Mouse (Mus musculus) retina, embryonic 14.5 days (tissue): Measurements from ENCODE around the gene Coch.
"Not testable (repeated sequence)": the region's sequence is repeated elsewhere in the genome, so short reads cannot be mapped to it uniquely, and the experiment has no call there.

ENCODE experiments used
- DNase-seq: peaks from one replicate; pipeline ENCODE4 v3.0.0-alpha.2; 2015; ENCODE audit warnings: low spot score

The Coch gene

GRCm38 (mm10) chr12:51593229-51594029 lies at the start of gene Coch:
TSS of gene Coch (plus strand) at chr12:51593341.
- DNase-seq, result peak; percentile 64

DNA sequence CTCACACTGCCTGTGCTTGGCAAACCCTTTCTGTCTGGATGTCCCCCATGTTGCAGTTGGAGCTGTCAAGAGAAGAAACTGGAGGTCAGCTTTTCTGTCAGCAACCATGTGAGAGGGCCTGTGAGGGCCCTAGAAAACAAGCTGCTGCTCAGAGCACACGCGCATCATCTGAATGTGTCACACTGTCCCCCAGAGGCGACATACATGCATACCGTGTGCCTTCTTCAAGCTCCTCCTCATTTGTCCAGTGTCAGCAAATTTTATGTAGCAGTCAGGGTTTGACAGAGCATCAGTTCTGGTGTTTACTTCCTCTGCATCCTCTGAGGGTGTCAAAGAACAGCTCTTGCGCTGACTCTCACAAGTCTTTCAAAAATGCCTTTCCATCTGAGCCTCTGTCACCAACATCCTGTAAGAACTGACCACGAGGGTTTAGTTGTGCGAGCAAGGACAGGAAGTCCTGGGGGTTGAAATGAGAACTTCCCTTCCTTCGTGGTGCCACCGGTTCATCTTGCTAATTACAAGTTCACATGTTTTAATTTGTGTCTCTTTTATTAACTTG lies 49.7 kb upstream of the Coch start:
- no peak for DNase-seq

DNA sequence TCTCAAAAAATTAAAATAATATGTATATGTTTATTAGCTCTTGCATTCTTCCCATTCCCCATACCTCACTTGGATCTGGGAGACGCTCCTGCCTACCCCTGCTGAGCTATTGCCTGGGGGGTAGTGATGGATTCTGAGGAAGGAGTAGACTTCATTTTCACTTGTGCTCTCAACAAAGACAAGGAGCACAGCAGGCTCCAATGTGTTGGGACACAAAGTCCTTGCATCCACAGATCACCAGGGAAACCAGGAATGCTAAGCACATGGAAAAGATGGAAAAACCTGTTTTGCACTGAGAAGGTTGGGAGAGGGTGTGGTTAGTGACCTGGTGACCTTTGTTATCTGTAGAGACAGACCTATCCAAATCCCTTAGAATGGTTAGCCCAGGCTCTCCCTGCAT lies 38.1 kb upstream of the Coch start:
- no peak for DNase-seq

DNA sequence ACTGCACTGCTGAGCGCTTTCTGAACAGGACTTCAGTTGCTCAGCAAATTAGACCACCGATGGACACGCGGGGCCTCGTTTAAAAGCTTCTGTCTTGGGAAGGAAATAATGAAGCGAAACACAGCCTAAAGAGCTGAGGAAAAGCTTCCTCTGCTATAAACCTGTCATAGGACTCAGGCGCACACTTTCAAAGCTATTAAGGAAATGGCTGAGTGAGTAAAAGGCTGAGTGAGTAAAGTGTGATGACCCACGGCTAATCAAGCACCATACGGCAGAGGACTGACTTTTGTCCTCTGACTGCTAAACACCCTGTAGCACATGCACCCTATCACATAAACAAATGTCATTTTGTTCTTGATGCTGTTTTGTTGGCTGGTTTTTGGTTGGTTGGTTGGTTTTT lies 31.7 kb upstream of the Coch start:
- no peak for DNase-seq

DNA sequence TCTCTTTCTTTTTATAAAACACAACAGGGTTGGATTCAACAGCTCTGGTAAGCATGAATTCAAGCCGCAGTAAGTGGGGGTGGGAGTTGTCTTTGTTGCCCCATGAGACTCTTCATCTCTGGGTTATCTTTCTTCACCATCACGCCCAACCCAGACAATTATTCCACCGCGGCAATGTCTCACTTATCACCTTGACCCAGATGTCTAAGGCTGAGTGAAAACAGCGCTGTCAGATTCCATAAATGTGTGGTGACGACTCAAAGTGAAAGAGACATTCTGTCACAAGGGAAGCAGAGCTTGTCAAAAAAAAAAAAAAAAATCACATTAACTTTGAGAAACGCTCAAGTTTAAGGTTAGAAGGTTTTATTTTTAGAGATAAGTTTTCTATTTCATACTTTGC lies 25.9 kb upstream of the Coch start:
- DNase-seq, result no peak

- DNase-seq, result no peak
Measured at GRCm38 (mm10) chr12:51569472-51569871, 23.7 kb upstream of the Coch start.

DNA sequence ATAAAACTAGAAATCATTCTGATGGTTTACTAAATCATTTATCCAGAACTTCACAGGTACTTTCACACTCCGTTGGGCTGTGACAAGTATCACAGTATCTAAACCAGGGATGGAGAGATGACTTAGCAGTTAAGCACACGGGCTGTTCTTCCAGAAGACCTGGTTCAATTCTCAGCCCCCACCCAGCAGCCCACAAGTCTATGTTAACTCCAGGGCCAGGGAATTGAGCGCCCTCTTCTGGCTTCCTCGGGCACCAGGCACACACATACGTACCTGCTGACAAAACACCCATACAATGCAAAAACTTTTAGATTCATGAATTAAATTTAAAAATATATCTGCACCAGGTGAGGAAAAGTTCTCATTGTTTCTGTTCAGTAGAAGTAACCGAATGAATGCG lies 23.2 kb upstream of the Coch start:
- no peak for DNase-seq

DNA sequence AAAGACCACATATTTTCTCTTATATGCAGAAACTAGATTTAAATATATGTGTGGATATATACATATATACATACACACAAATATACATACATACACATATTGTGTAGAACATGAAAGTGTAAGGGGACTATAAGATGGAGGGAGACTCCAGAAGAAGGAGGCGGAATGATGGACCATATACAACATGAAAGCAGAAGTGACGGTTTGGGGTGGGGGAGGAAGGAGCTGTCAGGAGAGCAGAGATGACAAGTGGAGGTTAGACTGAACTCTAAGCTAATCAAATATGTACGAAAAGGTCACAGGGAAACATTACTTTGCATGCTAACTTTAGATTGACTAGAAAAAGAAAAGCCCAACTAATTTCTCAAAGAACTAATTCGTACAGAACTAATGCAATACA lies 20.5 kb upstream of the Coch start:
- DNase-seq, result no peak

- not testable (repeated sequence) for DNase-seq
Measured at GRCm38 (mm10) chr12:51577816-51578215, 15.3 kb upstream of the Coch start.

DNA sequence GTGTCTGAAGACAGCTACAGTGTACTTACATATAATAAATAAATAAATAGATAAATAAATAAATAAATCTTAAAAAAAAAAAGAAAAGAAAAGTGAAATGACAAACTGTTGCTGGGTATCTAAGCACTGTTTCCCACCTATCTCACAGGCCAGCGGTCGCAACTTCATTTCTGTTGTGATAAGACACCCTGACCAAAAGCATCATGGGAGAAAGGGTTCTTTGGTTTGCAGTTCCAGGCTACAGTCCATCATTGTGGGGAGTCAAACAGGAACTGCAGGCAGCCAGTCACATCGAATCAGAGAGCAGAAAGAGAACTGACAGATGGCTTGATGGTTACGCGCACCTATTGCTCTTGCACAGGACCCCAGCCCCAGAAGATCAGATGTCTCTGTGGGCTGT lies 3.9 kb upstream of the Coch start:
- DNase-seq, result no peak

DNA sequence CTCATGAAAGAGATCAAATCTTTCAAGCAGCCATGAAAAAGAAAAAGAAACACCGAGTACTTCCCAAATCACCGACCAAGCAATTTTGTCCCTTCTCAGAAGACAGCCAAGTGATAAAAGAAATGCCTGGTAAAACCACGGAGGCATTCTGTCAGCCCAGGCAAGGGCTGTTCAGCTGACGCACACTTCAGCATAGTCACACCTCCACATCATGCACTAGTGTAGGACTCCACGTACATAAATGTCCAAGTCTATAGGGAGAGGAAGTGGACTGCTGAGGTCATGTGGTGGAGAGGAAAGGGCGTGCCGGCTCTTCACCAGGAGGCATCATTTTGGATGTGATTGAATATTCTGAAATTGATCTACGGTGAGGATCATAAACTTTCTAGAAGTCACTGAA lies 1.2 kb upstream of the Coch start:
- no peak for DNase-seq

GRCm38 (mm10) chr12:51592888-51593228 lies 283 bp upstream of the Coch start:
- DNase-seq, result no peak

DNA sequence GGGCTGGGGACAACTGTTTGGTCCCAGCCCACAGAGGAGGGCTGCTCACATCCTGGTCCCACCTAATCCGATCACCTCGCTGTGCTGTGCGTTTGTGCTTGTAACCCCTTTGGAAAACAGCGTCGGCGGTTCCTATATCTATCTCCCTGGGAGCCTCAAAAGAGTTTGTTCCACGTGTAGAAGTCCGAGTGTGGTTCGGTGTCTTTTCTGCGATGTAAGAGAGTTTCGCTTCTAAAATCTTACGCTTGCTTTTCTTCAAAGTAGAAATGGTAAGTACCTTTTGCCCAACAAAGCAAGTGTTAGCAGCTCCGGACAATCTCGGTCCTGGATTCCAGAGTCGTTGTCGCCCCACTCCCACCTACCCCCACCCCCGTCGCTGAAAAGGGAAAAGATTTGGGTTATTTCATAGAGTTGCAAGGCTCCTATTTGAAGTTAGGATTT lies 909 bp downstream of the Coch start:
- DNase-seq, result peak; percentile 39

- DNase-seq, result no peak
Measured at GRCm38 (mm10) chr12:51603306-51603705, 10.2 kb downstream of the Coch start.

- no peak for DNase-seq
Measured at GRCm38 (mm10) chr12:51606138-51606537, 13.0 kb downstream of the Coch start.

- DNase-seq, result no peak
Measured at GRCm38 (mm10) chr12:51612361-51612760, 19.2 kb downstream of the Coch start.

DNA sequence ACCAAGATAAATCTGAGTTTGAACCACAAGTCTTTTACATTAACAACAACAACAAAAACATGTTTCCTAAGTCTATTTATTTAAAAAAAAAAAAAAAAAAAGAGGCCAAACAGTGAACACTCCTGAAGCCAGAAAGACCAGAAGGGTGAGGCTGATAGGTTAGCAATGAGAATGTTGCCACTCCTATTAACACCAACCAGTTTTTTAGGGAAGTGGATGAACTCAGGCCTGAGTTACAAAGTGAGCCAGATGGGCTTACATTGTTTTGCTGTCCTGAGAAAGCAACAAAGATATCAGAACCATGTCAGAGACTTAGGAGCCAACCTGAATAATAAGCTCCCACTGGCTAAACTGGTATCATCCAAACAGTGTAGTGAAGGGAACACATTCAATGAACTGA lies 27.4 kb downstream of the Coch start:
- no peak for DNase-seq

GRCm38 (mm10) chr12:51621161-51621560 lies 28.0 kb downstream of the Coch start:
- no peak for DNase-seq

GRCm38 (mm10) chr12:51622670-51623365 lies 29.7 kb downstream of the Coch start:
- peak; percentile 61 for DNase-seq

DNA sequence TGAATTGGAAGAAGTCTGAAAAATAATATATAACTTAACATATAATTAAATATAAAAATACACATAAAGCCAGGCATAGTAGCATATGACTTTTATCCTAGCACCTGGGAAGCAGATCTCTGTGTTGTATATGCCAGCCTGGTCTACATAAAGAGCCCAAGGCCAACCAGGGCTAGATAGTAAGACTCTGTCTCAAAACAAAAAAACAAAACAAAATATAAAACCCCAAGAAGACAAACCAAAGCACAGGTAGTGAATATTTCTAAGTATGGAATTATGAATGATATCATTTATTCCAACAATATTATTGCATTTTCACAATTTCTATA lies 30.2 kb downstream of the Coch start:
- DNase-seq, result no peak

DNA sequence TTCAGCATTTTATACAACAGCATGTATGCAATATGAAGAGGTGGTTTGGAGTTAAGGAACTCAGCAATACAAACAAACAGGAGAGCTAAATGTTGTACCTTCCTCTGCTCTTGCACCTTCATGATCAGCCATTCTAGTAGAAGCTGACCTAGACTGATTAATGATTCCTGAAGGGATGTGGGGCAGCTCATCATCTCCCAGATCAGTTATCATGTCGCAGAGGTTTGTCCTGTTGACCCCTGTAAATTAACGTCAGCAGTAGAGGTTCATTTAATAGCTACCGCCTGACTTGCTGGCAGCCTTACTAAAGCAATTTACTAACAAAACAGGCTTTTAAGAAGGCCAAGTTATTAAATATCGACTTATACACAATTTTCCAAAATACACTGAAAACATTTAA lies 40.3 kb downstream of the Coch start:
- DNase-seq, result no peak

DNA sequence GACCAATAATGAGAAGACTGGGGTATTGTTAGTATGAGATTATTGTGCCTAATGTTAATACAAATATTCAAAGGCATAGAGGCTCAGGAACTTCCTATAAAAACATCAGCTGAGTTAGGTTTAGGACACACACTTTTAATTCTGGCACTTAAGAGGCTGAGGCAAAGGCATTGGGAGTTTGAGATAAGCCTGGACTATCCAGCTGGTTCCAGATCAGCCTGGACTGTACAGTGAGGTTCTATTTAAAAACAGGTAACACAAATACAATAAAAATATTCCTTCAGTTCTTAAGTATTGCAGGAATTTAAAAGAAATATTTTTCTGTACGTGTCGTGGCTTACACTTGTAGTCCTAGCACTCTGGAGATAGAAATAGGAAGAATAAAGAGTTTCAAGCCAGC lies 43.1 kb downstream of the Coch start:
- DNase-seq, result no peak

GRCm38 (mm10) chr12:51636689-51637470 lies 43.7 kb downstream of the Coch start:
- DNase-seq, result no peak
